Mouse (Mus musculus) Patski (cell line): ENCODE data around the gene Nol4l. TPM values are rescaled to one million over a fixed set of nuclear protein-coding genes. Genes with fewer than 3 reads are reported as not detected.

Experiments used
- ATAC-seq: fragments of 100-300 bp; one replicate; pipeline ENCODE4 v1.8.0; 2021
- CTCF ChIA-PET: fragments of 350-600 bp; sonication (Branson Sonifier 250); formaldehyde crosslinking; loops from one replicate; lab custom pipeline; 2022; ENCODE audit warnings: inconsistent platforms; lab: Charles Lee
- POLR2A ChIA-PET: fragments of 350-600 bp; sonication (Branson Sonifier 250); formaldehyde crosslinking; loops from one replicate; lab custom pipeline; 2022; ENCODE audit warnings: antibody characterized with exemption, inconsistent platforms; lab: Charles Lee
- DNase-seq: peaks from one replicate; pipeline ENCODE4 v3.0.0-alpha.2; 2011; ENCODE audit warnings: low read depth, low spot score
- H3K27me3 ChIP-seq: fragments of 371-371 bp; one replicate; pipeline ENCODE4 v1.5.1; 2021
- CTCF ChIP-seq: fragments of 100-300 bp; IDR thresholded peaks from one replicate; pipeline ENCODE4 v1.5.1; 2021
- in situ Hi-C: fragments of 300-500 bp; cut with MboI; formaldehyde crosslinking; loops from 3 replicates; pipeline ENCODE4 v1.11.1; 2018; ENCODE audit warnings: low pct_unique_long_range_greater_than_20kb, mixed read lengths
- polyA plus RNA-seq: library from polyadenylated mRNA; unstranded; gene quantifications from one replicate; pipeline ENCODE4 v1.2.3, GENCODE M21; 2021

Nol4l gene
- polyA plus RNA-seq, 1 experiment from 2014 or later: 17.8 TPM

DNA sequence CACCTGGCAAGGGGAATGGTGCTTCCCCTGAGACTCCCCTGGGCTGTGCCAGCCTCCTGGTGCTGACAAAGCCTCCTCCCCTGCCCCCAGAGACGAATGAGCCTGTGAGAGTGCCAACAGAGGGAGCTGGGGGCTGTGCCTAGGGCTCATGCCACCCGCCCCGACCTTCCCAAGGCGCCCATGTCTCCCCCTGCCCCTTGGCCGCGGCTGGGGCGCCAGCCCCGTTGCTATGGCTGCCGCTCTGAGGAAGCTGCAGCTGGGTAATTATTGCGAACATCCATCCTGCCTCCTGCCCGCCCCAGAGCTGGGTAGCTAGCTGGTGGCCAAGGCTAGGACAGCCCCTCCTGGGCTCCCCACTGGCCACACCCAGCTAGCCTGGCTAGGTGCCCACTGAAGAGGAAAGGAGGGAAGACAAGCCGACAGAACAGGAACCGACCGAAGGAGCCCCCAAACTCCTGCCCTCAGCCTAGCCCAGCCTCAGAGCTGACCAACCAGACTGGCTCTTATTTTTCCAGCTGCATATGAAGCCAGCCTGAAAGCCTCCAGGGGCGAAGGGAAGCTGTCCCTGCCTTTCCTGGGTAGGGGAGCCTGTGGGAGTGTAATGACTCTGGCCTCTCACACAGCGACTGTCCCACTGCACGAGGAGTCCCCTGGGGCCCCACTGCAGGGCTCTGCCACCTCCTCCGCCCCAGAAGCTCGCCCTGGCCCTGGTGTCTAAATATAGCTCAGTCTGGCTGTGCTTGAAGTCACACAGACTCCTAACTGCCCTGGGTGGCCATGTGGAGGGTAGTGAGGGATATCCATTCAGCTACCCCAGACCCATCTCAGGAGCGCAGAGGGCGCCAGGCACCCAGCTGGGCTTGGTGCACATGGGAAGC is 31.1 kb upstream of the Nol4l start:
- no peak for DNase-seq
- POLR2A ChIA-PET: interaction anchor here (1.4 kb wide), 1 partner anchor 18 kb away, joined by 4 read pairs; no protein-coding TSS in a partner anchor
- CTCF ChIA-PET: interaction anchor here (0.6 to 1.4 kb wide), 6 partner anchors 9 to 391 kb away, joined by 3 to 6 read pairs (median 3); no protein-coding TSS in a partner anchor
- H3K27me3 ChIP-seq: no peaks in the 10 kb centered on the region
- in situ Hi-C loops: no loop called here
- peak; percentile 44 for ATAC-seq
- no peak for TF ChIP-seq CTCF

DNA sequence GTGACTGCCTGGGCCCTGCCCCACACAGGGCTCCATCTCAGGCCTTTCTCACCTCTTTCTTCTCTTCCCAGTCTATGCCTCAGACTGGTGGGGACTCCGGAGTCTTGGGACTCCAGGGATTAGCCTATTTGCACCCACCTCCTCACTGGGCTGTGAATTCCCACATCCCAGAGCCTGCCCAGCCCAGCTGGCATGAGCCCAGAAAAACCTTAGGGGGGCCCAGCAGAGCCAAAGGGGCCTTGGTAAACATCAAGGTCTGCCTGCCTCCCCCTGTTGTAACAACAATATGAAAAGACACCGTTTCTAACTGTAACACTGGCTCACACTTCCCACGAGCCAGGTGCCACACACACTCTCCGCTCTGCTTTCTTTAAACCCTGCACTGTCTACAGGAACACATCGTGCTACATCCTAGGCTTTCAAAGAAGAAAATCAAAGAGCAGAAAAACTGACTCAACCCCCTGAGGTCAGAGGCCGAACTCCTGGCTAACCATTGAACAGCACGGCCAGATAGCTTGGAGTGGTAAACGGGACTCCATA is 29.9 kb upstream of the Nol4l start:
- CTCF ChIA-PET: interaction anchor here (0.9 to 1.4 kb wide), 3 partner anchors 10 to 39 kb away, joined by 3 to 6 read pairs (median 3); no protein-coding TSS in a partner anchor
- in situ Hi-C loops: no loop called here
- no peaks in the 10 kb centered on the region for H3K27me3 ChIP-seq
- no peak for ATAC-seq
- no peak for TF ChIP-seq CTCF
- DNase-seq: no peak
- POLR2A ChIA-PET: interaction anchor here (1.4 kb wide), 1 partner anchor 19 kb away, joined by 4 read pairs; no protein-coding TSS in a partner anchor

DNA sequence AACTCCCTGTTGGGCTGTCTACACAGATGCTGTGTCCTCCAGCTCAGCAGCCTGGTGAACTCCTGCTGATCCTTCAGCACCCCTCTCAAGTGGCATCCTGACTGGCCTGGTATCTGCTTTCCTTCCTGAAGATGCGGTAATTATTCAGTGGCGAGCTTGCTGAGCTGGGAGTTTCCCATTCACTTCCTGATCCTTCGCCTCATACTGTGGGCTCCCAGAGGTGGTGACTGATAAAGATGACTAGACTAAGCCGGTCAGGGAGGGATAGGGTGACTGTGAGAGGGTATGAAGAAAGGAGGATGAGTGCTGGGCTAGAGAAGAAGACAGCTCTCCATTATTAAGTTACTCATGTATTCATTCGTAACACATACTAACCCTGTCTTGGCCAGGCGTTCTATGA is 28.7 kb upstream of the Nol4l start:
- TF ChIP-seq CTCF: no peak
- in situ Hi-C loops: no loop called here
- DNase-seq: no peak
- CTCF ChIA-PET: no interaction called here
- H3K27me3 ChIP-seq: no peaks in the 10 kb centered on the region
- POLR2A ChIA-PET: interaction anchor here (0.7 kb wide), 1 partner anchor 266 kb away, joined by 3 read pairs; no protein-coding TSS in a partner anchor
- ATAC-seq: no peak

DNA sequence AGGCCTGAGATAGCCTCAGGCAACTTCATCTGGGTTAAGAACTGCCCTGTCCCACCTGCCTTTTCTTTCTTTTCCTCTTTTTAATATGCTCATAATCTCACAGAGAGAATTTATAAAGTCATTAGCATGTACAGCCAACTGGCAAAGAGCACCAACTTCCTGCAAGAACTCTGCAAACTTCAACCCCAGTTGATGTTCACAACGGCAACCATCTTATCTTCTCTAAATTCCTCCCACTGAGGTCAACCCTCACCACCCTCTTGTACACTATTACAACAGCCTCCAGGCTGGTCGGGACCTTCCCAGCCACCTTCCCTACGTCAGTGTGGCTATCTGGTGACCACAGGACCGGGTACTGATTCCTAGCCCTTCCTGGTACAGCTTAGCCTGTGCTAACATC is 27.5 kb upstream of the Nol4l start:
- ATAC-seq (no peak), DNase-seq (no peak)
- H3K27me3 ChIP-seq: no peaks in the 10 kb centered on the region
- in situ Hi-C loops: no loop called here
- ChIA-PET POLR2A (interaction anchor here (0.6 kb wide), 1 partner anchor 200 kb away, joined by 3 read pairs; no protein-coding TSS in a partner anchor), CTCF (no interaction called here)
- no peak for TF ChIP-seq CTCF

DNA sequence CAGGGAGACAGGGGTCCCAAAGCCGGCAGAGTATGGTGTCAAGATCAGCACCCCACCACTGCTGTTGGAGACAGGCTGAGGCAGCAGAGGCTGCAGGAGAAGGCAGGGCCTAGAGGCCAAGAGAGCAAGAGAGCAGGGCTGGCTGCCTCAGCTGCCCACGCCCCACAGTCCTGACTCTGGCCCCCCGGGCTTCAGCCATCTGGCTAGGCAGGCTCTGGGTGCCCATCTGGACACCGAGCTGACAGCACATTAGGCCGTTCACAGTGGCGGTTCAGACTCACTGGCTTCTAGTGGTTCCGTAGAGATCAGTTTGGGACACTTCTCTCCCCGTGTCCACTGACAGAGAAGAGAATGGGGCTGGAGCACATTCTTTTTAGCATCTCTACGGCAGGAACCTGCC is 26.4 kb upstream of the Nol4l start:
- H3K27me3 ChIP-seq: no peaks in the 10 kb centered on the region
- in situ Hi-C loops: no loop called here
- CTCF ChIA-PET: no interaction called here
- POLR2A ChIA-PET: no interaction called here
- TF ChIP-seq CTCF: no peak
- DNase-seq (no peak), ATAC-seq (no peak)

DNA sequence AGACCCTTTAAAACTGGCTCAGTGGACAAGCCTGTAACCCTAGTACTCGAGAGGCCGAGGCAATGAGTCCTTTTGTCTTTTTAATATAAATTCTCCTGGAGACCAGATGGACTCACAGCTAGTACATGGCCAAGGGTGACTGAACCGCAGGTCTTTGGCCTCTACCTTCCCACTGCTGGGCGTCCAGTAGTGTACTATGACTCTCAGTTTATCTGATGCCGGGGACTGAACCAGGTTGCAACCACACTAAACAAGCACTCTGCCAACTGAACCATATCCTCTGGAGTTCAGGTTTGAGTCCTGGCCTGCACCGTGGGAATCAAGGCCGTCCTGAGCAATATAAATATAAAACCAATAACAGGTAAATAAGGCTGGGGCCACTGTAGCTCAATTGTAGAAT is 24.8 kb upstream of the Nol4l start:
- POLR2A ChIA-PET: no interaction called here
- no peaks in the 10 kb centered on the region for H3K27me3 ChIP-seq
- CTCF ChIA-PET: no interaction called here
- DNase-seq: no peak
- TF ChIP-seq CTCF: no peak
- no peak for ATAC-seq
- in situ Hi-C loops: no loop called here

DNA sequence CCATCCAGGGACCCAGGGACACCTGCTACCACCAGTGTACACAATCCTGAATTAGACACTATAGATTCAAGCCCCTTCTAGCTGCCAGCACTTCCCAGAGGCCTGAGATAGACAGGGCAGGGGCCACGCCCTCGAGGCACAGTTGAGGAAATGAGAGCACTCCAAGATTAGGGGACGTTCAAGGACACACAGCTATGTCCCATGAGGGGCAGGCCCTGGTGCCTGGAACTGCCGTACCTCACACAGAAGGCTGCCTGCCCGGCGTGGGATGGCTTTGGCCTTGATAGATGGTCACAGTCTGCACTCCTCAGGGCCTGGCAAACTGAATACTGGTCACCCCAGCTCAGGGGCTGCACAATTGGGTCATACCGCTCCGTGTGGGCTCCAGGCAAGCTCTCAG is 19.7 kb upstream of the Nol4l start:
- DNase-seq (no peak), ATAC-seq (no peak)
- CTCF ChIA-PET: interaction anchor here (1.2 kb wide), 1 partner anchor 23 kb away, joined by 3 read pairs; no protein-coding TSS in a partner anchor

DNA sequence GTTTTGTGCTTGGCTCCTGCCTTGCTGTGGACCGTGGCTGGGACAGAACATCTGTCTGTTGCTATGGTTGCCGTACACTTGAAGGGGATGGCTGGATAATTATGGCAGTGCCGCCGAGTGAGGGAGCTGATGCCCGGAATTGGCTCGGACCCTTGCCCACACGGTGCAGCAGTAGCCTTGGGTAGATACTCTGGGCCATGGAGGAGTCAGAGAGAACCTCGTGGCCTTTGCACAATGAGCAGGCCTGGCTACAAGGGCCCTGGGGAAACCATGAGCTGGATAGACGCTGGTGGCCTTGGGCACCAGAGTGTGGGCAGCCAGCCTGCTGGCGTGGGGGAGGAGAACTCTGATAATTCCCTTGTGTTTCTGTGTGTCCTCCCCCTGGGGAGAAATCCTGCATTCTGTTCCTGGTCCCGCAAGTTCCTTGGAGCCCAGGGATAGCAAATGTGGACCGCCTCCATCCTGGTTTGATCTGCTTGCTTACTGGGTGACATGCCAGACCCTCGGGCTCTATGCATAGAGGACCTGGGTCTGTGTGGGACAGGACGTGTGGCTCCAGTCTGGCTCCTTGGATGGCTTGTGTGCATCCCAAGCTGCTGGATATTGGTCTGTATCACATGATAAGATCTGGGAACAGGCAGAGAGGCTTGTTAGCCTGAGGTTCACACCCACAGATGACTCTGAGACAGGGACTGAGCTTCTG is 18.6 kb upstream of the Nol4l start:
- ChIA-PET POLR2A (no interaction called here), CTCF (interaction anchor here (1.2 to 1.7 kb wide), 2 partner anchors 14 to 24 kb away, joined by 3 read pairs; no protein-coding TSS in a partner anchor)
- DNase-seq (no peak), ATAC-seq (no peak)
- no peaks in the 10 kb centered on the region for H3K27me3 ChIP-seq
- TF ChIP-seq CTCF: no peak
- in situ Hi-C loops: no loop called here

More for the DNA sequence above, 19.7 kb upstream of the Nol4l start:
- in situ Hi-C loops: no loop called here
- no peaks in the 10 kb centered on the region for H3K27me3 ChIP-seq
- POLR2A ChIA-PET: interaction anchor here (0.9 kb wide), 1 partner anchor 10 kb away, joined by 3 read pairs; no protein-coding TSS in a partner anchor
- no peak for TF ChIP-seq CTCF

DNA sequence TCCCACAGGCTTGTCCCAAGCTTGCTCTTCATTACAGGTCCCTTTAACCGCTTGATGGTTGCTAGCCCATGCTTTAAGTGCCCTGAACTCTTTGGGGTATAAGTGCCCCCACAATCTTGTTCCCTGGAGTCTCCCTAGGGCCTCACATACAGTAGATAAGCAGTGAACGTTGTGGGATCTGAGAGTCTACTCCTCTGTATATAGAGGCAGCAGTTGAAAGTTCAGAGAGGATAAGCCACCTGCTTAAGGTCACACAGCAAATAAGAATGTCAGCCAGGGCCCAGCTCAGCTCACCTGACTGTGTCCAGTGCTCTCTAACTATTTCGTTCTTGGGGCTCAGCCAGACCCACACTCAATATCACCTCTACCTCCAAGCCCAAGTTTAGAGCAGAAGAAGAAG is 17.9 kb upstream of the Nol4l start:
- no peaks in the 10 kb centered on the region for H3K27me3 ChIP-seq
- CTCF ChIA-PET: interaction anchor here (1.7 kb wide), 1 partner anchor 13 kb away, joined by 3 read pairs; no protein-coding TSS in a partner anchor
- ATAC-seq (no peak), DNase-seq (no peak)
- POLR2A ChIA-PET: no interaction called here
- TF ChIP-seq CTCF: no peak
- in situ Hi-C loops: no loop called here

DNA sequence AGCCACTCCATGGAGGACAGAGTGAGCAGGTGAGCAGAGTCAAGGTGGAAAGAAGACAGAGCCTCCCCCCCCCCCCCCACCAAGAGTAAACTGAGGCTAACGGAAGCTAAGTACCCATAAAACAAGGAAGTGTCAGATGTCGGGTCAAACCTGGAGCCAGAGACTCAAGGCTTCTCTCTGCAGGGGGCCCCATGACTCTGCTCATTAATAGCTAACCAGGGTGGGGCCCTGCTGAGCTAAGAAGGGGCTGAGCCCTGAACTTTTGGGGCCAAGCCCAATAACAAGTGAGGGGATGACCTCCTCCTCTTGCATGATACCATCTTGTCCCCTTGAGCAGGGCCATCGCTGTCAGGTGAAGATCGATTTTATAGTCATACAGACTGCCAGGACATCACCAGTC is 17.2 kb upstream of the Nol4l start:
- ATAC-seq: no peak
- no peaks in the 10 kb centered on the region for H3K27me3 ChIP-seq
- in situ Hi-C loops: no loop called here
- ChIA-PET POLR2A (no interaction called here), CTCF (interaction anchor here (1.7 kb wide), 1 partner anchor 12 kb away, joined by 3 read pairs; no protein-coding TSS in a partner anchor)
- no peak for TF ChIP-seq CTCF
- no peak for DNase-seq
